ENCODE assay signal across 27 mouse cellular contexts in the genomic region with DNA sequence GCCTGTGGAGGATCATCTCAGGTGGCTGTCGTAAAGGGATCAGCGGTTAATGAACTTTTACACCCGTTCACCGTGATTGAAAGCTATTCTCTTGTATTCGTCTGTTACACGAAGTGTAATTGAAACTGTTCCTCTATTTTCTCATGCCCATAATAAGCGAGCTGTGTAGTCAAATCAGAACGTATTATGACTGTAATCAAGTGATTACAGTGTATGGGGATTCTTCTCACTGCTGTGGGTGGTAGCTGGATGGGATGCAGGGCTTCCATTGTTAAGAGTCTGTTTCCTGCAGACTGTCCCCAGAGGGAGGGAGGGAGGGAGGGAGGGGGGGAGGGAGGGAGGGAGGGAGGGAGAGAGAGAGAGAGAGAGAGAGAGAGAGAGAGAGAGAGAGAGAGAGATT. TPM values are rescaled to one million over a fixed set of nuclear protein-coding genes. Genes with fewer than 3 reads are reported as not detected.
A peak's percentile ranks its signal among the peaks of the same experiment; 100 is the strongest.
DNase-seq lines count a peak whose midpoint lies in the region; ATAC-seq and TF ChIP-seq lines count a peak whose summit lies in the region.
"Had no signal": no experiment of that assay in that cellular context is flagged by ENCODE, and none has a peak within 500 bp of the region (broad histone marks: within the 10 kb centered on the region; RNA-seq: fewer than 3 reads in every experiment).

No protein-coding gene starts in this region.

- 37% methylated on average over 8 of the region's 8 CpGs for WGBS in midbrain, embryonic 13.5 days
- 61% methylated on average over 8 of the region's 8 CpGs for WGBS in midbrain, embryonic 10.5 days
- WGBS in forebrain, embryonic 14.5 days = 8% methylated on average over 8 of the region's 8 CpGs
- WGBS in neural tube, embryonic 14.5 days = 14% methylated on average over 8 of the region's 8 CpGs

- no peaks in the 10 kb centered on the region for H3K9me3 ChIP-seq in midbrain, embryonic 13.5 days
- H3K9me3 ChIP-seq in midbrain, embryonic 10.5 days (replicated peaks) = no peaks in the 10 kb centered on the region
- H3K9me3 ChIP-seq in forebrain, embryonic 14.5 days (replicated peaks; ENCODE audit: control insufficient read depth, low read length) = no peaks in the 10 kb centered on the region
- H3K9me3 ChIP-seq in neural tube, embryonic 14.5 days (ENCODE audit: control insufficient read depth, low read length) = no peaks in the 10 kb centered on the region
- H3K9me3 ChIP-seq: embryonic facial prominence, embryonic 13.5 days; limb, embryonic 12.5 days; liver, embryonic 15.5 days; lung, embryonic 15.5 days; midbrain, embryonic 12.5 days; stomach, embryonic 15.5 days had no signal

- intact Hi-C loops in gastrocnemius, adult 2 months (cut with DNase I) = no loop called here

- no peak overlapping the region for H3K4me3 ChIP-seq in gastrocnemius, adult 2 months
- no peak overlapping the region for H3K4me3 ChIP-seq in midbrain, embryonic 13.5 days (replicated peaks)
- no peak overlapping the region for H3K4me3 ChIP-seq in midbrain, embryonic 10.5 days
- H3K4me3 ChIP-seq in forebrain, embryonic 14.5 days (ENCODE audit: low read depth, low read length) = no peak overlapping the region
- H3K4me3 ChIP-seq in neural tube, embryonic 14.5 days (ENCODE audit: low read depth, low read length) = no peak overlapping the region
- H3K4me3 ChIP-seq: embryonic facial prominence, embryonic 13.5 days; limb, embryonic 12.5 days; liver, embryonic 15.5 days; lung, embryonic 15.5 days; midbrain, embryonic 12.5 days; stomach, embryonic 15.5 days had no signal

- no peaks in the 10 kb centered on the region for H3K36me3 ChIP-seq in midbrain, embryonic 13.5 days
- 0 out of 2 replicates have a peak, but pooled peaks cover 2% of the 10 kb centered on the region for H3K36me3 ChIP-seq in midbrain, embryonic 10.5 days
- H3K36me3 ChIP-seq in forebrain, embryonic 14.5 days (ENCODE audit: control insufficient read depth, insufficient read depth, low read length) = no peaks in the 10 kb centered on the region
- no peaks in the 10 kb centered on the region for H3K36me3 ChIP-seq in neural tube, embryonic 14.5 days (ENCODE audit: control insufficient read depth, insufficient read depth, low read length)
- H3K36me3 ChIP-seq: embryonic facial prominence, embryonic 13.5 days; limb, embryonic 12.5 days; liver, embryonic 15.5 days; lung, embryonic 15.5 days; midbrain, embryonic 12.5 days; stomach, embryonic 15.5 days had no signal

- H3K4me2 ChIP-seq in midbrain, embryonic 13.5 days (replicated peaks) = no peak overlapping the region
- no peak overlapping the region for H3K4me2 ChIP-seq in forebrain, embryonic 14.5 days (ENCODE audit: low read length)
- H3K4me2 ChIP-seq in neural tube, embryonic 14.5 days (ENCODE audit: low read depth, low read length) = no peak overlapping the region
- H3K4me2 ChIP-seq: embryonic facial prominence, embryonic 13.5 days; heart, embryonic 11.5 days; limb, embryonic 12.5 days; liver, embryonic 15.5 days; lung, embryonic 15.5 days; midbrain, embryonic 12.5 days; stomach, embryonic 15.5 days had no signal

- H3K27ac ChIP-seq in gastrocnemius, adult 2 months = peak overlapping the region; percentile 31; the same call in 1 of the 2 replicates
- 0 out of 2 replicates have a peak overlapping the region, but pooled peaks have one; percentile 40 for H3K27ac ChIP-seq in midbrain, embryonic 13.5 days
- no peak overlapping the region for H3K27ac ChIP-seq in midbrain, embryonic 10.5 days (replicated peaks)
- H3K27ac ChIP-seq in forebrain, embryonic 14.5 days (ENCODE audit: low read depth, low read length) = no peak overlapping the region
- H3K27ac ChIP-seq in neural tube, embryonic 14.5 days (ENCODE audit: low read depth, low read length) = 0 out of 2 replicates have a peak overlapping the region, but pooled peaks have one; percentile 10
- H3K27ac ChIP-seq: embryonic facial prominence, embryonic 13.5 days; limb, embryonic 12.5 days; liver, embryonic 15.5 days; lung, embryonic 15.5 days; midbrain, embryonic 12.5 days; stomach, embryonic 15.5 days had no signal

- no peak overlapping the region for H3K9ac ChIP-seq in midbrain, embryonic 13.5 days (replicated peaks)
- no peak overlapping the region for H3K9ac ChIP-seq in forebrain, embryonic 14.5 days (ENCODE audit: low read length)
- H3K9ac ChIP-seq in neural tube, embryonic 14.5 days (replicated peaks; ENCODE audit: low read depth, low read length) = no peak overlapping the region
- H3K9ac ChIP-seq: embryonic facial prominence, embryonic 13.5 days; limb, embryonic 12.5 days; liver, embryonic 15.5 days; lung, embryonic 15.5 days; midbrain, embryonic 12.5 days; stomach, embryonic 15.5 days had no signal

- no peak for DNase-seq in gastrocnemius, adult 2 months
- DNase-seq in gastrocnemius, postnatal 25 days = no peak
- DNase-seq in midbrain, embryonic 10.5 days (ENCODE audit: low spot score) = no peak
- peak; percentile 62 for DNase-seq in forebrain, embryonic 14.5 days (ENCODE audit: low spot score)
- no peak for DNase-seq in frontal cortex, postnatal 14 days (ENCODE audit: low spot score in 2 of 2)
- DNase-seq: adrenal gland, postnatal 10 days; cerebellum, adult 11 months; cerebellum, adult 9-10 months; cerebellum, postnatal 36 days; gastrocnemius, postnatal 36 days; heart, adult 18-20 months; heart, postnatal 4 days; kidney, adult 9 months; kidney, postnatal 10 days; lung, postnatal 36 days; right cerebral cortex, postnatal 25 days had no signal

- H3K27me3 ChIP-seq in midbrain, embryonic 13.5 days = 0 out of 2 replicates have a peak, but pooled peaks cover 3% of the 10 kb centered on the region
- H3K27me3 ChIP-seq in midbrain, embryonic 10.5 days (ENCODE audit: low read depth, poor library complexity, severe bottlenecking) = peaks cover 19% of the 10 kb centered on the region; the same call in 1 of the 2 replicates
- no peaks in the 10 kb centered on the region for H3K27me3 ChIP-seq in forebrain, embryonic 14.5 days (replicated peaks; ENCODE audit: control insufficient read depth, insufficient read depth, low read length)
- H3K27me3 ChIP-seq in neural tube, embryonic 14.5 days (ENCODE audit: control insufficient read depth, insufficient read depth, low read length) = no peaks in the 10 kb centered on the region
- H3K27me3 ChIP-seq: embryonic facial prominence, embryonic 13.5 days; limb, embryonic 12.5 days; liver, embryonic 15.5 days; lung, embryonic 15.5 days; Patski; stomach, embryonic 15.5 days had no signal

- H3K4me1 ChIP-seq in midbrain, embryonic 13.5 days (replicated peaks) = peaks cover 31% of the 10 kb centered on the region
- H3K4me1 ChIP-seq in midbrain, embryonic 10.5 days = peaks cover 67% of the 10 kb centered on the region
- peaks cover 14% of the 10 kb centered on the region; the same call in 1 of the 2 replicates for H3K4me1 ChIP-seq in forebrain, embryonic 14.5 days (ENCODE audit: control insufficient read depth, insufficient read depth, low read length)
- peaks cover 21% of the 10 kb centered on the region for H3K4me1 ChIP-seq in neural tube, embryonic 14.5 days (ENCODE audit: control insufficient read depth, insufficient read depth, low read length)

- 0 out of 2 replicates have a peak, but pooled peaks have one; percentile 43 for ATAC-seq in midbrain, embryonic 13.5 days
- peak; percentile 61 for ATAC-seq in forebrain, embryonic 14.5 days
- ATAC-seq in neural tube, embryonic 14.5 days (ENCODE audit: low read depth) = no peak
- ATAC-seq: Patski had no signal

- no peak for TF ChIP-seq CTCF in gastrocnemius, adult 2 months (IDR thresholded peaks at IDR 0.05)

RNA-seq across cellular contexts. Expression of gene Agap1, which starts 56.1 kb away (rescaled TPM):
- 10 to 100 TPM; 22.8 to 24.2 TPM for total RNA-seq in gastrocnemius, adult 2 months (2021)
- total RNA-seq in gastrocnemius, postnatal 25 days (2021) = 10 to 100 TPM; 15.1 to 21.8 TPM
- 41.4 and 50.2 TPM in 2 replicates for polyA plus RNA-seq in midbrain, embryonic 13.5 days (2015; fragmentation: Nextera tagmentation; extraction: Ambion mirVana)
- 16.6 and 23.2 TPM in 2 replicates for polyA plus RNA-seq in midbrain, embryonic 10.5 days (2016; fragmentation: Nextera tagmentation; extraction: Ambion mirVana)
- 28.6 and 32.3 TPM in 2 replicates for polyA plus RNA-seq in forebrain, embryonic 14.5 days (2014; fragmentation: Nextera tagmentation; extraction: Ambion mirVana)
- polyA plus RNA-seq in neural tube, embryonic 14.5 days (2014; fragmentation: Nextera tagmentation; extraction: Ambion mirVana) = 66.6 and 76.4 TPM in 2 replicates
- total RNA-seq: MEL had no signal

Comparison
In these comparisons a context has a peak if more than half of its experiments do, and no peak if none do; other contexts are left out.
1. H3K27ac ChIP-seq: peak in gastrocnemius, adult 2 months (single experiment), midbrain, embryonic 13.5 days (single experiment) and neural tube, embryonic 14.5 days (single experiment); none in midbrain, embryonic 10.5 days (single experiment) and forebrain, embryonic 14.5 days (single experiment).